Mouse (Mus musculus): ENCODE measurements around the gene Mid1ip1. TPM values are rescaled to one million over a fixed set of nuclear protein-coding genes. Genes with fewer than 3 reads are reported as not detected.

The Mid1ip1 gene
- total and polyA plus RNA-seq, 3 experiments, result 37.1 to 51.2 (median 41.5) TPM

- Histone ChIP-seq H3K27me3 (replicated peaks) (no peaks in the 10 kb centered on the region), H3K4me2 (ENCODE audit: insufficient read depth, low read depth, poor library complexity, severe bottlenecking) (peak overlapping the region; percentile 29; the same call in 1 of the 2 replicates), H3K36me3 (replicated peaks in 1 of 2; ENCODE audit: control insufficient read depth in 1 of 2, insufficient read depth in 1 of 2, low read length in 1 of 2) (no peaks in the 10 kb centered on the region), H3K9me3 (replicated peaks; ENCODE audit: low read length) (no peaks in the 10 kb centered on the region), H3K9ac (ENCODE audit: insufficient read depth, low read depth) (no peak overlapping the region), H3K4me3 (replicated peaks in 1 of 3; ENCODE audit: low read depth in 2 of 3, low read length in 2 of 3, poor library complexity in 1 of 3) (no peak overlapping the region), H3K27ac (ENCODE audit: insufficient read depth, low read depth) (no peak overlapping the region), H3K79me2 (replicated peaks; ENCODE audit: control insufficient read depth, extremely low read depth, insufficient read depth, poor library complexity, severe bottlenecking) (peaks cover 6% of the 10 kb centered on the region; the same call in 1 of the 2 replicates), H3K4me1 (ENCODE audit: control insufficient read depth in 1 of 2, insufficient read depth in 2 of 2) (peaks cover 0 to 7% of the 10 kb centered on the region in 2 experiments; a peak in 1 of 4 replicates)
- in situ Hi-C loops (cut with MboI; ENCODE audit: low pct_ligation_motif_present, low pct_unique_long_range_greater_than_20kb, low sequenced_read_pairs) (no loop called here), dilution Hi-C loops (cut with MboI; ENCODE audit: extremely low pct_ligation_motif_present, extremely low pct_unique_long_range_greater_than_20kb, low sequenced_read_pairs) (no loop called here)
- peak; percentile 25; the same call in 1 of the 2 replicates for TF ChIP-seq ZNF384 (IDR thresholded peaks at IDR 0.05; ENCODE audit: low read depth, low read length)
- TF ChIP-seq RAD21 (IDR thresholded peaks at IDR 0.05; ENCODE audit: low read depth, low read length), result no peak
- no peak for DNase-seq (ENCODE audit: extremely low read depth)
Observed at GRCm38 (mm10) chrX:10720391-10720790, 5.6 kb downstream of the Mid1ip1 start.

- dilution Hi-C loops (cut with MboI; ENCODE audit: extremely low pct_ligation_motif_present, extremely low pct_unique_long_range_greater_than_20kb, low sequenced_read_pairs), result no loop called here
- Histone ChIP-seq H3K4me1 (ENCODE audit: control insufficient read depth in 1 of 2, insufficient read depth in 2 of 2) (peaks cover 0 to 7% of the 10 kb centered on the region in 2 experiments; a peak in 1 of 4 replicates), H3K9me3 (replicated peaks; ENCODE audit: low read length) (no peaks in the 10 kb centered on the region), H3K36me3 (replicated peaks in 1 of 2; ENCODE audit: control insufficient read depth in 1 of 2, insufficient read depth in 1 of 2, low read length in 1 of 2) (no peaks in the 10 kb centered on the region), H3K27me3 (replicated peaks) (no peaks in the 10 kb centered on the region), H3K4me3 (replicated peaks in 1 of 3; ENCODE audit: low read depth in 2 of 3, low read length in 2 of 3, poor library complexity in 1 of 3) (no peak overlapping the region), H3K9ac (ENCODE audit: insufficient read depth, low read depth) (no peak overlapping the region), H3K27ac (ENCODE audit: insufficient read depth, low read depth) (no peak overlapping the region), H3K79me2 (replicated peaks; ENCODE audit: control insufficient read depth, extremely low read depth, insufficient read depth, poor library complexity, severe bottlenecking) (peaks cover 2% of the 10 kb centered on the region; the same call in 1 of the 2 replicates), H3K4me2 (ENCODE audit: insufficient read depth, low read depth, poor library complexity, severe bottlenecking) (no peak overlapping the region)
- TF ChIP-seq ZNF384 (IDR thresholded peaks at IDR 0.05; ENCODE audit: low read depth, low read length), result no peak
- no peak for TF ChIP-seq BHLHE40 (IDR thresholded peaks at IDR 0.05; ENCODE audit: low read depth, low read length)
- no peak for TF ChIP-seq CHD1 (IDR thresholded peaks at IDR 0.05; ENCODE audit: low read depth, low read length)
- TF ChIP-seq NELFE (IDR thresholded peaks at IDR 0.05; ENCODE audit: low read depth, low read length), result no peak
- TF ChIP-seq MAZ (IDR thresholded peaks at IDR 0.05; ENCODE audit: low read depth, low read length), result no peak
- no peak for TF ChIP-seq GABPA (IDR thresholded peaks at IDR 0.05; ENCODE audit: insufficient replicate concordance, low read depth, low read length)
- no peak for TF ChIP-seq JUND (conservative IDR thresholded peaks at IDR 0.05; ENCODE audit: low read depth, low read length)
- no peak for TF ChIP-seq PAX5 (IDR thresholded peaks at IDR 0.05; ENCODE audit: low read length)
- TF ChIP-seq POLR2AphosphoS2 (IDR thresholded peaks at IDR 0.05; ENCODE audit: low read depth, low read length), result no peak
- TF ChIP-seq CTCF (conservative IDR thresholded peaks at IDR 0.05 in 1 of 2, IDR thresholded peaks at IDR 0.05 in 1 of 2; ENCODE audit: low read depth in 2 of 2, low read length in 2 of 2), result no peak
- TF ChIP-seq SMC3 (IDR thresholded peaks at IDR 0.05; ENCODE audit: low read depth, low read length), result no peak
- no peak for TF ChIP-seq RCOR1 (conservative IDR thresholded peaks at IDR 0.05; ENCODE audit: low read depth, low read length)
- no peak for TF ChIP-seq MEF2A (IDR thresholded peaks at IDR 0.05; ENCODE audit: borderline replicate concordance, low read depth, low read length)
- no peak for TF ChIP-seq MAX (IDR thresholded peaks at IDR 0.05; ENCODE audit: low read length)
- no peak for TF ChIP-seq HCFC1 (IDR thresholded peaks at IDR 0.05; ENCODE audit: low read depth, low read length)
- no peak for TF ChIP-seq MAFK (IDR thresholded peaks at IDR 0.05; ENCODE audit: insufficient replicate concordance, low read length)
- TF ChIP-seq ZKSCAN1 (IDR thresholded peaks at IDR 0.05; ENCODE audit: borderline replicate concordance, low read depth, low read length), result no peak
- no peak for TF ChIP-seq E2F4 (IDR thresholded peaks at IDR 0.05; ENCODE audit: insufficient replicate concordance, low read depth, low read length)
- no peak for TF ChIP-seq USF1 (IDR thresholded peaks at IDR 0.05; ENCODE audit: low read depth, low read length)
- in situ Hi-C loops (cut with MboI; ENCODE audit: low pct_ligation_motif_present, low pct_unique_long_range_greater_than_20kb, low sequenced_read_pairs), result no loop called here
- DNase-seq (ENCODE audit: extremely low read depth), result no peak
Observed at GRCm38 (mm10) chrX:10724571-10724970, 9.8 kb downstream of the Mid1ip1 start.

Data from CH12.LX (cell line).